Mouse (Mus musculus) hindbrain, embryonic 13.5 days (tissue): ENCODE data around the gene Ppt1. TPM values are rescaled to one million over a fixed set of nuclear protein-coding genes. Genes with fewer than 3 reads are reported as not detected.
"Not testable (repeated sequence)": the region's sequence is repeated elsewhere in the genome, so short reads cannot be mapped to it uniquely, and the experiment has no call there.

Experiments used
- ATAC-seq: fragments of 200-750 bp; cut with Nextera tagmentation; 2 replicates; pipeline ENCODE4 v1.8.0; 2017; ENCODE audit warnings: moderate TSS enrichment; ENCODE audit not compliant: low FRiP score
- H3K27ac ChIP-seq: fragments of 300-500 bp; sonication (generic); 2 replicates; pipeline ENCODE4 v1.5.1; 2015; ENCODE audit warnings: inconsistent platforms, mild to moderate bottlenecking, moderate library complexity
- H3K27me3 ChIP-seq: fragments of 300-500 bp; sonication (generic); 2 replicates; pipeline ENCODE4 v1.6.1; 2015; ENCODE audit warnings: mild to moderate bottlenecking, inconsistent platforms
- H3K36me3 ChIP-seq: fragments of 300-500 bp; sonication (generic); 2 replicates; pipeline ENCODE4 v1.6.1; 2015; ENCODE audit warnings: mild to moderate bottlenecking, inconsistent platforms
- H3K4me1 ChIP-seq: fragments of 300-500 bp; sonication (generic); replicated peaks from 2 replicates; pipeline ENCODE4 v1.6.1; 2015; ENCODE audit warnings: inconsistent platforms
- H3K4me2 ChIP-seq: fragments of 300-500 bp; sonication (generic); 2 replicates; pipeline ENCODE4 v1.6.1; 2015; ENCODE audit warnings: inconsistent platforms, mild to moderate bottlenecking, moderate library complexity
- H3K4me3 ChIP-seq: fragments of 300-500 bp; sonication (generic); 2 replicates; pipeline ENCODE4 v1.5.1; 2015; ENCODE audit warnings: mild to moderate bottlenecking, inconsistent platforms
- H3K9ac ChIP-seq: fragments of 300-500 bp; sonication (generic); 2 replicates; pipeline ENCODE4 v1.6.1; 2015; ENCODE audit warnings: mild to moderate bottlenecking, inconsistent platforms
- H3K9me3 ChIP-seq: fragments of 300-500 bp; sonication (generic); 2 replicates; pipeline ENCODE4 v1.6.1; 2016; ENCODE audit warnings: inconsistent platforms
- WGBS: fragments of 180-500 bp; shearing (Covaris S2); methylation state at CpG from one replicate; pipeline ENCODE4 v1.1.7; 2015; 5-methylcytosine and 5-hydroxymethylcytosine counted together
- polyA plus RNA-seq: library from polyadenylated mRNA; unstranded; fragments of >200 nt; fragmentation: Nextera tagmentation; extraction: Ambion mirVana; gene quantifications from 2 replicates; pipeline ENCODE4 v1.2.1, GENCODE M21; 2015

The Ppt1 gene
- 85.7 and 88.3 TPM in 2 replicates for polyA plus RNA-seq

GRCm38 (mm10) chr4:122835530-122836402, at the start of gene Ppt1:
Ppt1 (plus strand) TSS chr4:122836242.
- Histone ChIP-seq H3K27me3 (no peaks in the 10 kb centered on the region), H3K4me1 (peaks cover 44% of the 10 kb centered on the region), H3K27ac (peak within 1 kb of the TSS; percentile 88), H3K4me2 (peak within 1 kb of the TSS; percentile 83), H3K9me3 (no peaks in the 10 kb centered on the region), H3K36me3 (peaks cover 10% of the 10 kb centered on the region), H3K9ac (peak within 1 kb of the TSS; percentile 85), H3K4me3 (peak within 1 kb of the TSS; percentile 72)
- WGBS = 5% methylated on average over 31 of the region's 31 CpGs
- peak; percentile 91 for ATAC-seq

- 73% methylated on average over 4 of the region's 4 CpGs for WGBS
- Histone ChIP-seq H3K4me1 (no peaks in the 10 kb centered on the region), H3K4me3 (no peak overlapping the region), H3K27ac (no peak overlapping the region), H3K4me2 (no peak overlapping the region), H3K9ac (no peak overlapping the region), H3K27me3 (no peaks in the 10 kb centered on the region), H3K36me3 (no peaks in the 10 kb centered on the region), H3K9me3 (no peaks in the 10 kb centered on the region)
- no peak for ATAC-seq
Observed at GRCm38 (mm10) chr4:122789335-122790089, 46.5 kb upstream of the Ppt1 start.

GRCm38 (mm10) chr4:122808108-122808507, 27.9 kb upstream of the Ppt1 start:
- Histone ChIP-seq H3K36me3 (no peaks in the 10 kb centered on the region), H3K4me3 (no peak overlapping the region), H3K27me3 (no peaks in the 10 kb centered on the region), H3K9me3 (no peaks in the 10 kb centered on the region), H3K4me1 (no peaks in the 10 kb centered on the region), H3K4me2 (no peak overlapping the region), H3K27ac (no peak overlapping the region), H3K9ac (no peak overlapping the region)
- ATAC-seq = peak; percentile 69
- WGBS = 26% methylated on average over 4 of the region's 4 CpGs

- WGBS = 76% methylated on average over 1 of the region's 1 CpGs
- Histone ChIP-seq H3K4me2 (no peak overlapping the region), H3K4me3 (no peak overlapping the region), H3K9me3 (no peaks in the 10 kb centered on the region), H3K27me3 (no peaks in the 10 kb centered on the region), H3K27ac (no peak overlapping the region), H3K9ac (no peak overlapping the region), H3K36me3 (no peaks in the 10 kb centered on the region), H3K4me1 (no peaks in the 10 kb centered on the region)
- ATAC-seq = no peak
Observed at GRCm38 (mm10) chr4:122811180-122811579, 24.9 kb upstream of the Ppt1 start.

GRCm38 (mm10) chr4:122811824-122812223, 24.2 kb upstream of the Ppt1 start:
- no peaks in the 10 kb centered on the region for H3K36me3 ChIP-seq
- H3K4me1 ChIP-seq = no peaks in the 10 kb centered on the region
- H3K9me3 ChIP-seq = no peaks in the 10 kb centered on the region
- no peak for ATAC-seq
- no peak overlapping the region for H3K4me3 ChIP-seq
- H3K27me3 ChIP-seq = no peaks in the 10 kb centered on the region
- no peak overlapping the region for H3K9ac ChIP-seq
- 75% methylated on average over 2 of the region's 2 CpGs for WGBS
- H3K4me2 ChIP-seq = no peak overlapping the region
- H3K27ac ChIP-seq = no peak overlapping the region

GRCm38 (mm10) chr4:122816202-122816601, 19.8 kb upstream of the Ppt1 start:
- Histone ChIP-seq H3K4me3 (no peak overlapping the region), H3K9me3 (no peaks in the 10 kb centered on the region), H3K27me3 (no peaks in the 10 kb centered on the region), H3K4me2 (no peak overlapping the region), H3K36me3 (no peaks in the 10 kb centered on the region), H3K4me1 (no peaks in the 10 kb centered on the region), H3K9ac (no peak overlapping the region), H3K27ac (no peak overlapping the region)
- 93% methylated on average over 1 of the region's 1 CpGs for WGBS
- no peak for ATAC-seq

GRCm38 (mm10) chr4:122820941-122821340, 15.1 kb upstream of the Ppt1 start:
- ATAC-seq, H3K9ac ChIP-seq, H3K36me3 ChIP-seq, H3K4me2 ChIP-seq, H3K27me3 ChIP-seq, H3K4me3 ChIP-seq, H3K9me3 ChIP-seq, H3K4me1 ChIP-seq, H3K27ac ChIP-seq: not testable (repeated sequence)
- 48% methylated on average over 10 of the region's 10 CpGs for WGBS

- H3K9ac ChIP-seq = no peak overlapping the region
- no peaks in the 10 kb centered on the region for H3K27me3 ChIP-seq
- H3K27ac ChIP-seq = no peak overlapping the region
- ATAC-seq = no peak
- no peaks in the 10 kb centered on the region for H3K9me3 ChIP-seq
- no peak overlapping the region for H3K4me2 ChIP-seq
- H3K4me1 ChIP-seq = peaks cover 9% of the 10 kb centered on the region; the same call in 1 of the 2 replicates
- no peak overlapping the region for H3K4me3 ChIP-seq
- H3K36me3 ChIP-seq = no peaks in the 10 kb centered on the region
Observed at GRCm38 (mm10) chr4:122827651-122828050, 8.4 kb upstream of the Ppt1 start.

- Histone ChIP-seq H3K9ac (no peak overlapping the region), H3K4me1 (peaks cover 9% of the 10 kb centered on the region; the same call in 1 of the 2 replicates), H3K4me3 (no peak overlapping the region), H3K9me3 (no peaks in the 10 kb centered on the region), H3K4me2 (no peak overlapping the region), H3K27me3 (no peaks in the 10 kb centered on the region), H3K27ac (no peak overlapping the region), H3K36me3 (no peaks in the 10 kb centered on the region)
- WGBS = 97% methylated on average over 6 of the region's 6 CpGs
- ATAC-seq = no peak
Observed at GRCm38 (mm10) chr4:122829339-122829738, 6.7 kb upstream of the Ppt1 start.

GRCm38 (mm10) chr4:122831888-122832287, 4.2 kb upstream of the Ppt1 start:
- no peak for ATAC-seq
- no peaks in the 10 kb centered on the region for H3K9me3 ChIP-seq
- H3K27ac ChIP-seq = peak overlapping the region; percentile 41; the same call in 1 of the 2 replicates
- no peak overlapping the region for H3K4me2 ChIP-seq
- no peak overlapping the region for H3K4me3 ChIP-seq
- no peak overlapping the region for H3K9ac ChIP-seq
- H3K36me3 ChIP-seq = no peaks in the 10 kb centered on the region
- 11% methylated on average over 1 of the region's 1 CpGs for WGBS
- H3K27me3 ChIP-seq = no peaks in the 10 kb centered on the region
- H3K4me1 ChIP-seq = peaks cover 24% of the 10 kb centered on the region

GRCm38 (mm10) chr4:122836403-122836775, 347 bp downstream of the Ppt1 start:
- H3K4me3 ChIP-seq = peak overlapping the region; percentile 72
- peak overlapping the region; percentile 88 for H3K27ac ChIP-seq
- under 1% methylated on average over 7 of the region's 7 CpGs for WGBS
- ATAC-seq = peak; percentile 26; the same call in 1 of the 2 replicates
- H3K4me1 ChIP-seq = peaks cover 44% of the 10 kb centered on the region
- H3K4me2 ChIP-seq = peak overlapping the region; percentile 83
- peak overlapping the region; percentile 85 for H3K9ac ChIP-seq
- H3K36me3 ChIP-seq = peaks cover 16% of the 10 kb centered on the region
- no peaks in the 10 kb centered on the region for H3K27me3 ChIP-seq
- H3K9me3 ChIP-seq = no peaks in the 10 kb centered on the region

GRCm38 (mm10) chr4:122837180-122837730, 1.2 kb downstream of the Ppt1 start:
- H3K27me3 ChIP-seq = no peaks in the 10 kb centered on the region
- H3K4me3 ChIP-seq = peak overlapping the region; percentile 72
- H3K27ac ChIP-seq = no peak overlapping the region
- 73% methylated on average over 6 of the region's 6 CpGs for whole genome bisulfite sequencing
- peak overlapping the region; percentile 83 for H3K4me2 ChIP-seq
- no peaks in the 10 kb centered on the region for H3K9me3 ChIP-seq
- peak overlapping the region; percentile 85 for H3K9ac ChIP-seq
- H3K36me3 ChIP-seq = peaks cover 24% of the 10 kb centered on the region
- H3K4me1 ChIP-seq = peaks cover 36% of the 10 kb centered on the region
- no peak for ATAC-seq
